Mouse (Mus musculus) kidney, postnatal 36 days (tissue): ENCODE data around the gene Med13.

Source experiments
- DNase-seq, 2 experiments: peaks; one replicate each; pipeline ENCODE4 v3.0.0; 2021 to 2022; ENCODE audit warnings: mixed read lengths in 2 of 2

Med13 gene

DNA sequence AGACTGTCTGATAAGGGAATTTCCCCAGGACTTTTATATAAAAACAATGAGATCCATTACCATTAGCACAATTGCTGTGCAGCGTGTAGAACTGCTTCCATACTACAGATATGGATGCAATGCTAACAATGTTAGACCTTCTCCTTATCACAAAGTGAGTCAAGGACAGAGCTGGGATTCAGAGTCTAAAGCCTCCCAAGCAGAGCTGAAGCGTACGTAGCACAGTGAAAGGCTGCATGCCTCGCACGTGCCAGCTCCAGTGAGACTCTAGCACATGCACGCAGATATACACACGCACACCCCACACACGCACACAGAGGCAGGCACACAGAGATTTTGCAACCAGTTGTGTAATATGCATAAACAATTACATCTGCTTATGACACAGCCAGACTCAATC lies 71.7 kb downstream of the Med13 start:
- no peak for DNase-seq

DNA sequence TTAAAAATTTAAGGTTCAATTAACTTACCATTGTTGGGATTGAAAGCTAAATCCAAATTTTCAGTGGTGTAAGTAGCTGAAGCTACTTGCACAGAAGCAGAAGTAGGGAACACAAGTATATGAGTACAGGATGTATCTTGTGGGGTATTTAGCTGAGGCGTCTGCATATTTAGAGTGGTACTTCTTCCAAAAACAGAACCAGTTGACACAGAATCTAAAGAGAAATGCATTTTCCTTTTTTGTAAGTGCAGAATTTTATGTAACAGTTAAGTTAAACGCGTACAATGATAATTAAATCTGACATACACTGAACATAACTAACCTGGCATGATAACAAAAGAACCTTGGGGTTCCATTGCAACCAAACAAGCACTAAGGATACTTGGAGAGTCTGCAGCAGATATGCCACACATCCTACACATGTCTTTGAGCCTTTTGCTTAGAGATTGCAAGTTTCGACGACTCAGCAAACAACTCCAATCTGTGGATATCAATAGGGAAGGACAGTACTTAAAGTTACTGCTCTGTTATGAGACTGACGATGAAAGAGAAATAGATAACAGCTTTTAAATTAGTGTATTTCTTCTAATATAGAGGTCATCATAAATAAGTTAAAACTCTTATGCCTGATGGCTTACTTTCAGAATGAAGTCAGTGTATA lies 78.8 kb downstream of the Med13 start:
- no peak for DNase-seq

DNA sequence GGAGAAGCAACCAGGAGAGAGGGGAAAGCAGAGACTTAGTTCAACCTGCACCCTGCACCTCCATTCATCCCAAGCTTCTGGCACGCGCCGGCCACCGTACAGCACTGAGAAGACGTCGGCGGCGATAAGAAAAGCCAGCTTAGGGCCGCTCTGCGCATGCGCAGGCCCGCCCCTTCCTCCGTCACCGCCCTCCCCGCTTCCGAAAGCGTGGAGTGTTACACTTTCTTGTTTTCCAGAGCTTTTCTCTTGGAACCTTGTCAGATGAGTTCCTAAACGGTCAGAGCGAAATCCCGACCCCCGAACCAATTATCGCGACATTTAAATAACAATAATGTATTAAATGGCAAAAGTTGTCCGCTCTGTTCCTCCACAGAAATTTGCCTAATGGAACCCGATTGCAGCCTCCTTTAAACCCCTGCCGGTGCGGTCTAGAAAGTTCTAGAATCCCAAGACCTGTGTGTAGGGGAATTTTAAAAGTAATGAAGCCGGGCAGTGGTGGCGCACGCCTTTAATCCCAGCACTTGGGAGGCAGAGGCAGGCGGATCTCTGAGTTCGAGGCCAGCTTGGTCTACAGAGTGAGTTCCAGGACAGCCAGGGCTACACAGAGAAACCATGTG lies 99.8 kb downstream of the Med13 start, which contains the start of gene Ints2:
Ints2 (minus strand) TSS at position 116 of the 617 bp plus-strand sequence.
- peak; percentile 96 to 98 for DNase-seq

DNA sequence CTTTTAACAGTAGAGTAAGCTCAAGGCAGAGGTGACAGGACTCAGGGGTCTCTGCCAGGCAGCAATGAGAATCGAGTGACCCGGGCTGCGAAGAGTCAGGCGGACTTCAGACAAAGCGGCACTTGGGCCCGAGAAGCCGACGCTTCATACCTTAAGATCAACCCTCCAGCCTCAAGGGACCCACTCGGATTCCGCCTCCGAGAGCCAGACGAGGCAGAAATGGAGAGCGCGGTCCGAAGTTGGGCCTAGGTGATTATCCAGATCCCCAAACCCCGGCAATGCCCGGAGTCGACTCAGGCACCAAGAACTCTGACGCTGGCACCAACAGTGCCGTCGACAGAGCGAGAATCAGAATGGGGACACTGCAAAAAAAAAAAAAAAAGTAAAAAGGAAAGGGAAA lies 100.3 kb downstream of the Med13 start:
- DNase-seq: peak in 1 of 2 experiments; percentile 10

DNA sequence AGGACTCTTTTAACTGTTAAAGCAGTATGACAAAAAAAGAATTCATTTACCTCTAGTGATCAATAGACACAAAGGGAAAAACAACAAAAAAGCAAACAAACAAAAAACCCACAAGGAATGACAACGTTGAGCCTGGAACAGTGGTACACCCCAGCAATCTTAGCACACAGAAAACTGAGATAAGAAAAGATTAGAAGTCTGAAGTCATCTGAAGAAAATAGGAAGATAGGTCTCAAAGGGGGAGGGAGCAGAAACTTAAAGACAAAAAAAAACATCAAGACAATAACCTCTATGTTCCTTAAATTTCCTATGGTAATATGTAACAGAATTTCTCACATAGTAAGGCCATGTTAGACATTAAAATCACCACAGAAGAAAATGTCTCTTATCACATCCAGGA lies 104.1 kb downstream of the Med13 start:
- DNase-seq: no peak

DNA sequence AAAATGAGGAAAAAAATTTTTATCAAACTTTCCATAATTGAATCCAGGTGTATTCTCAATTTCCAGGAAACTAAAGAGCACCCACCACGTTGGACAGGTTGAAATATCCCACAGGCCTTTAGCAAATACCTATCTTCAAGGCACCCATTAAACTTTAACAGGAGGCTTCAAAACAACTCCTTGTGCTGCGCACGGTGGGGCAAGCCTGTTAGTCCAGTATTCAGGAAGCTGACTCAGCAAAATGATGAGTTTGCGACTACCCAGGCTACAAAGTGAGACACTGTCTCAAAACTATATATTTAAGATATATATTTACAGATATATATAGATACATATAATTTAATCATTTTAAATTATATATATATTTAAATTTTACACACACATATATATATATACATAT lies 125.0 kb downstream of the Med13 start:
- peak; percentile 58 to 69 for DNase-seq

DNA sequence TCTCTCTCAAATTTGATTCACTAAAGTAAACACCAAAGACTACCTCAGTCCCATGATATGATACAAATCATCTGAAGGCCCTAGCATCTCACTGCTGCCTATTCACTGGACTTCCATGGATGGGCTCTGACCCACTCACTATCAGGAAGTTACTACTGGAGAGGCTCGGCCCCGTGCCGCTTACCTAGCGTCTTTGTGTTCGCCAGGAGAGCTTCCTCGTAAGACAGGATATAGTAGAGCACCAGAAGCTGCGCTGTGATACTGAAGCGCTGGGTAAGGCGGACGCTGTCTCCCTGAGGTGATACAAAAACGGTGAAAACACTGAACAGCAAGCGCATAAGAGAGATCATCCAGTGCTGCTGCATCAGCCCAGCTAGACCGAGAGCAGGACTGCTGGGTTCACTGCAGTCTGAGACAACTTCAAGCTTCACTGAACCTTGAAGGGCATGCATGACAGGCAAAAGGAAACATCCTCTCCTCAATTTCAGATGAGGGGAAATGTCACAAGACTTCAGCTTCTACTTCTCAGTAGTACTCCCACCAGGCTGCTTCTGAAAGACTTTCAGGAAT lies 125.5 kb downstream of the Med13 start:
- DNase-seq: peak; percentile 68 to 70

DNA sequence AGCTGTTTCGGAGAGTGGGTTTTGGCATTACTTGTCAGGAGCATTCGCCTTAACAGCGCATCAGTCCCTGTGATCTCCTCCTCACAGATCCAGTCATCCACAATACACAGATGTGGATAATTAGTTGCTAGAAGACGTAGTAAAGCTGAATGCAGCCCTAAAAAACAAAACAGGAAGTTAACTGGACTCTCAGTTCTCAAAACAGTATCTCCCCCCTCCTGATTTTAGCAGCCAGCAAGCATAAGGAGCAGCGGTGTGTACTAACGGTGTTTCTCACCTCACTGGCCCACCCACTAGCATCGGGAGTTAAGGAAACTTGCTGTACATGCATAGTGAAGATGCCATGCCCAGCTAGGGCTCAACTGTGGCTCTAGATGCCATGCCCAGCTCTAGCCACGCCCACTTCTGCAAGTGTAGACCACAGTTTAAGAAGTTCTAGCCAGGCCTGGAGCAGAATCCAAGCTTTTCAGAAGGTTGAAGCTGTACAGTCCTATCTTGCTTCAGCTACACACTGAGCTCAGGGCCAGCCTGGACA lies 130.7 kb downstream of the Med13 start:
- no peak for DNase-seq

DNA sequence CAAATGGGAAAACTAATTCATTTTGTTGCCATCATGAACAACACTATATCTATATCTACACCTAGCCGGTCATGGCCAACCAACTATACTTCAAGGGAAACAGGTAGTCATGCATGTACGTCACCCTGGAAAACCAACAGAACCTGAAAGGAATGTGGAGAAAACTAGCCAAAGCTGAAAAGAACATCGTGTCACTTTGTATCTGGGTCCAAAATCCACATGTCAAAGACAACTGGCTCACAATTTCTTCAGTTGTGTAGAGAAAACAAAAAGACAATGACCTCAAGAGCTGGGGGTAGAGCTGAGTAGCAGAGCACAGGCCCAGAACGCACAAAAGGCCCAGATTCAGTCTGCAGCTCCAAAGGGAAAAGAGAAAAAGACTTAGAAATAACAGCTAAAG lies 131.6 kb downstream of the Med13 start:
- peak; percentile 16 to 31 for DNase-seq
